Mouse (Mus musculus) embryonic fibroblast, embryonic 13.5 days (primary cell): ENCODE measurements at regions not wholly inside any gene's neighbourhood (a gene's known extent, or its start where the extent isn't known, plus 50 kb on each side); places are given as distances from the start of the nearest gene placed in this dataset.

ENCODE experiments used
- H3K27ac ChIP-seq: 2 replicates; pipeline ENCODE4 v1.5.1; 2012; ENCODE audit warnings: low read length, control low read depth, inconsistent platforms; ENCODE audit not compliant: insufficient read depth
- H3K4me1 ChIP-seq: 2 replicates; pipeline ENCODE4 v1.6.1; 2011; ENCODE audit warnings: low read length; ENCODE audit not compliant: control insufficient read depth, insufficient read depth
- H3K4me3 ChIP-seq: 2 replicates; pipeline ENCODE4 v1.5.1; 2011; ENCODE audit warnings: mild to moderate bottlenecking, control low read depth, low read length; ENCODE audit not compliant: insufficient read depth
- CTCF ChIP-seq: IDR thresholded peaks from 2 replicates; pipeline ENCODE4 v1.5.1; 2011; ENCODE audit warnings: mild to moderate bottlenecking, control low read depth, low read length, moderate library complexity, borderline replicate concordance; ENCODE audit not compliant: insufficient read depth
- POLR2A ChIP-seq: IDR thresholded peaks from 2 replicates; pipeline ENCODE4 v1.6.1; 2011; ENCODE audit warnings: low read depth, mild to moderate bottlenecking, control low read depth, low read length, moderate library complexity

DNA sequence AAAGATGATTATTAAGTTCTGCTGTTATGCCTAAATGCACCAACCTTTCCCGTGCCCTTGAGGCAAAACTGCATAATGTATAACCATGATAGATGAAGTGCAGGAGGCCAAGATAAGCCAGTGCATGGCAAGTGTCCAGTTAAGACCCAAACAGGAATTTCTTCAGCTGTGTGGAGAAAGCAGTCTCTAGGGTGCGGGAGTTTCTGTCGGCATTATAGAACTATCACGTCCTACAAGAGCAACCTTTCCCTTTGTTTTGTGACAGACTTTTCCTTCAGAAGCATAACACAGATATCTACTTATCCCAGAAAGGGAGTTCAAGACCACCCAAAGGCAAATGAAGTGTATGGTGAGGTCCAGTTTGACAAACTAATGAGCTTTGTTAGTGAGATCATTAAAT, 560.1 kb upstream of the Cdh18 start:
- no peak for TF ChIP-seq POLR2A
- no peak for TF ChIP-seq CTCF
- no peaks in the 10 kb centered on the region for H3K4me1 ChIP-seq

DNA sequence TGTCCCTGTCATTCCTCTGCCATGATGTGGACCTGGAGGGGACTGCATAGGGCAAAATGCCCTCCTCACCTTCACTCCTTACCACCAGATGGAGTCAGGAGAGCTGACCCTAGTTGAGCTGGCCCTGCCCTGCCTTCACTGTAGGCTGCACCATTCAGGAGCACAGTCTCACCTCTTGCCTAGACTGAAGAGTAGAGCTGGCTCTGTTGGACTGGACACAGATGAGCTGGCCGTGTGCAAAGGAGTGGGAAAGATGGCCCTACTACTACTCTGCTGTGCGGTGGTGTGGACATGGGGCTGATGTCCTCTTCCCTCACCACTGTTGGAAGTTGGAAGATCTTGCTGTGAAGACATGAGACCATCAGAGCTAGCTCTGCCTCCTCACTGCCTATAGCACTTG, 555.5 kb upstream of the Cdh18 start:
- no peak overlapping the region for H3K4me3 ChIP-seq
- TF ChIP-seq CTCF = no peak
- no peak for TF ChIP-seq POLR2A
- no peak overlapping the region for H3K27ac ChIP-seq
- H3K4me1 ChIP-seq = no peaks in the 10 kb centered on the region

More for the DNA sequence above, 560.1 kb upstream of the Cdh18 start:
- Histone ChIP-seq H3K4me3 (no peak overlapping the region), H3K27ac (no peak overlapping the region)

GRCm38 (mm10) chr15:21995121-21995826, 553.5 kb upstream of the Cdh18 start:
- Histone ChIP-seq H3K4me3 (no peak overlapping the region), H3K27ac (no peak overlapping the region), H3K4me1 (no peaks in the 10 kb centered on the region)
- TF ChIP-seq CTCF = no peak

DNA sequence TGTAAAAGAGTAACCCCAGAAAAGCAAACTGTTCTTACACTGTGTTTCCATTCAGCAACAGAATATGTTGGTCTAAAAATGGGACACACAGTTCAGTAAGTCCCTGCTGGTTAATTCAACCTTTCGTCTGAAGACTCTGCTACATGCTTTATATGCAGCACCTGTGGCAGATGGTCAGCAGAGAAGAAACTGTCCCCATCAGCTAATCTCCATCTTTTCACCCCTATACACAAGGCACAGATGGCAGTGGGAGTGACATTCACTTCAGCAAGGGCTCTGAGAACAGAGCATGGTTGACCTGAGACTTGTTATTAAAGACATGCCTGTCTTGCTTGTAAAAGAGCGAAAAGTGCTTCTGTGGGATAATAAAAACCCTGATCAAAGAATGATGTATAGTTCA, 528.8 kb upstream of the Cdh18 start:
- no peak overlapping the region for H3K27ac ChIP-seq
- no peak for TF ChIP-seq CTCF
- no peak for TF ChIP-seq POLR2A
- no peaks in the 10 kb centered on the region for H3K4me1 ChIP-seq
- H3K4me3 ChIP-seq = no peak overlapping the region

GRCm38 (mm10) chr15:22030215-22030614, 518.6 kb upstream of the Cdh18 start:
- H3K4me3 ChIP-seq = no peak overlapping the region
- no peak for TF ChIP-seq CTCF
- no peak for TF ChIP-seq POLR2A

GRCm38 (mm10) chr15:22046423-22046822, 502.4 kb upstream of the Cdh18 start:
- TF ChIP-seq POLR2A (no peak), CTCF (no peak)
- H3K4me3 ChIP-seq = no peak overlapping the region
- no peak overlapping the region for H3K27ac ChIP-seq
- H3K4me1 ChIP-seq = no peaks in the 10 kb centered on the region

More at GRCm38 (mm10) chr15:22030215-22030614, 518.6 kb upstream of the Cdh18 start:
- Histone ChIP-seq H3K4me1 (no peaks in the 10 kb centered on the region), H3K27ac (no peak overlapping the region)

DNA sequence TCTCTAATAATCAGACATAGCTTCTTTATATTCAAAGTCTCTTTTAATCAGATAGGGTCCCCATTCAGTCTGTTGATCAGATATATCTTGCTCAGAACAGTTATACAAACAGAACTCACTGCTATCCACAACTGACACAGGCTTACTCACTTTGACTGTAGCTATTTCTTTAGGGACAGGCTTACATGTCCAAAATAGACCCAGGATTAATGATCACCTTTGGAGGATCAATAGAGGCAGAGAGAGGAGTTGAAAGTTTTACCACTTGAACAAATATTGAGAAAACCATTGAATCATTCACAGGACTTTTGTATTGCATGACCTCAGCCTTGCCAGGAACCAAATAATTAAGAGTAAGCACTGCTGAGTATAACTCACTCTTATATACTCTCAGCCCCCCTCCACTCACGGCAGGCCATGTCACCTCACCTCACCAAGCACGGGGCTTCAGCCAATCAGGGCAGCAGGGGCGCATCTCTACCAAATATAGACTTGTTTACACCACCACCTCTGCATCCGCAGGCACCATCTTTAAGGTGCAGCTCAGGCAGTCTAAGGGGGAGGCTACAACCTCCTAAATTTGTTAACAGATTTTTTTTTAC, 501.8 kb upstream of the Cdh18 start:
- Histone ChIP-seq H3K4me1 (no peaks in the 10 kb centered on the region), H3K4me3 (no peak overlapping the region), H3K27ac (no peak overlapping the region)
- TF ChIP-seq POLR2A = no peak
- no peak for TF ChIP-seq CTCF

GRCm38 (mm10) chr15:22086856-22087255, 462.0 kb upstream of the Cdh18 start:
- no peak overlapping the region for H3K27ac ChIP-seq
- no peaks in the 10 kb centered on the region for H3K4me1 ChIP-seq
- TF ChIP-seq CTCF (no peak), POLR2A (no peak)
- H3K4me3 ChIP-seq = no peak overlapping the region

- Histone ChIP-seq H3K27ac (no peak overlapping the region), H3K4me1 (no peaks in the 10 kb centered on the region), H3K4me3 (no peak overlapping the region)
- TF ChIP-seq CTCF = no peak
- TF ChIP-seq POLR2A = no peak
Measured at GRCm38 (mm10) chr15:22121746-22122145, 427.1 kb upstream of the Cdh18 start.

DNA sequence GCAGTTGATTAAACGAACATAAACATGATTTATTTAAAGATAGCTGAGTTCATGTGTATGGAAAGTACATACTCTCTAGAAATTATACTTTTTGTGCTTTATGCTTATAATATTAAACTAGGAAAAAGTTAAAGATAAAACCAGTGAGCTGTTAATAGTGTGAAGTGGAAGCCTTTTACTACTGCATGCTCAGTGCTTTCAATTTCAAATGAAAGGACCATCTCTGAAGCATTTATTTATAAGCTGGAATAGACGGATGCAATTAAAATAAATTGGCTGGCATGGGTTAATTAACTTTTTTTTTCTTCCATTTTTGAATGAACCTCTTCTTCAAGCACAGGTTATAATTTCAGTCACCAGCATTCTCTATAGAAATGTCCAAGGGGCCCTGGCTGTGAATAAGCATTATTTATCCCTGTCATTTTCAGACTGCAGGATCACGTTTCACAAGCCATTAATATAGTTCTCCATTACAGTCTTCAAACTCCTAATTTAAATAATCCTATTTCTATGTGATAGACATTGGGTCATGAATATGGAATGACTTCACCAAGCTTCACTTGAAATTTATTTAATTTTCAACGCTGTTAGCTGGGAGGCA, 396.8 kb upstream of the Cdh18 start:
- H3K4me1 ChIP-seq = no peaks in the 10 kb centered on the region
- no peak overlapping the region for H3K4me3 ChIP-seq
- TF ChIP-seq POLR2A = no peak
- TF ChIP-seq CTCF = no peak
- H3K27ac ChIP-seq = no peak overlapping the region
